Mouse (Mus musculus) G1E (cell line): ENCODE measurements at regions not wholly inside any gene's neighbourhood (a gene's known extent, or its start where the extent isn't known, plus 50 kb on each side); places are given as distances from the start of the nearest gene placed in this dataset.

ENCODE experiments used
- ATAC-seq: 2 replicates; pipeline ENCODE4 v1.8.0; 2016; ENCODE audit warnings: mild to moderate bottlenecking; ENCODE audit not compliant: insufficient number of reproducible peaks, poor library complexity, low FRiP score, severe bottlenecking; ENCODE audit errors: extremely low read depth
- DNase-seq: peaks from one replicate; pipeline ENCODE4 v3.0.0; 2012; ENCODE audit warnings: low spot score
- H3K27me3 ChIP-seq: 2 replicates; pipeline ENCODE4 v1.6.1; 2012; ENCODE audit warnings: mild to moderate bottlenecking, low read length, inconsistent platforms; ENCODE audit not compliant: insufficient read depth
- H3K36me3 ChIP-seq: replicated peaks from 2 replicates; pipeline ENCODE3; 2012; ENCODE audit warnings: mild to moderate bottlenecking, inconsistent platforms
- H3K4me1 ChIP-seq: 2 replicates; pipeline ENCODE4 v1.6.1; 2012; ENCODE audit warnings: low read depth, low read length, inconsistent platforms, mixed read lengths; ENCODE audit not compliant: insufficient read depth
- H3K4me3 ChIP-seq: 2 replicates; pipeline ENCODE4 v1.5.1; 2012; ENCODE audit warnings: low read depth, mild to moderate bottlenecking, inconsistent platforms, low read length, moderate library complexity, mixed read lengths
- H3K9me3 ChIP-seq: replicated peaks from 2 replicates; pipeline ENCODE4 v1.6.1; 2012; ENCODE audit warnings: inconsistent platforms
- CTCF ChIP-seq: IDR thresholded peaks from 2 replicates; pipeline ENCODE4 v1.5.1; 2012; ENCODE audit warnings: low read depth, low read length, inconsistent platforms, mixed read lengths
- GATA1 ChIP-seq: IDR thresholded peaks from 2 replicates; pipeline ENCODE4 v1.6.1; 2012; ENCODE audit warnings: borderline replicate concordance, low read length, inconsistent platforms, mixed read lengths
- GATA2 ChIP-seq: IDR thresholded peaks from 2 replicates; pipeline ENCODE4 v1.6.1; 2012; ENCODE audit warnings: low read depth, low read length, inconsistent platforms, borderline replicate concordance
- POLR2AphosphoS5 ChIP-seq: IDR thresholded peaks from 2 replicates; pipeline ENCODE4 v1.6.1; 2012; ENCODE audit warnings: low read depth, low read length, inconsistent platforms; ENCODE audit not compliant: insufficient replicate concordance
- TAL1 ChIP-seq: conservative IDR thresholded peaks from 2 replicates; pipeline ENCODE4 v1.6.1; 2012; ENCODE audit warnings: low read depth, low read length, inconsistent platforms, mixed read lengths

GRCm38 (mm10) chr8:89983859-89984258 is 364.3 kb downstream of the Tox3 start:
- no peak for DNase-seq

GRCm38 (mm10) chr8:89982551-89982950 is 365.6 kb downstream of the Tox3 start:
- ATAC-seq (no peak), DNase-seq (no peak)
- Histone ChIP-seq H3K4me1 (no peaks in the 10 kb centered on the region), H3K4me3 (no peak overlapping the region), H3K9me3 (peaks cover 39% of the 10 kb centered on the region), H3K36me3 (no peaks in the 10 kb centered on the region), H3K27me3 (no peaks in the 10 kb centered on the region)
- TF ChIP-seq CTCF, result no peak
- TF ChIP-seq GATA2, result no peak
- no peak for TF ChIP-seq POLR2AphosphoS5
- no peak for TF ChIP-seq GATA1

More at GRCm38 (mm10) chr8:89983859-89984258, 364.3 kb downstream of the Tox3 start:
- no peak for ATAC-seq
- Histone ChIP-seq H3K4me1 (no peaks in the 10 kb centered on the region), H3K9me3 (peaks cover 43% of the 10 kb centered on the region), H3K27me3 (no peaks in the 10 kb centered on the region), H3K36me3 (no peaks in the 10 kb centered on the region), H3K4me3 (no peak overlapping the region)
- TF ChIP-seq TAL1, result no peak
- TF ChIP-seq POLR2AphosphoS5, result no peak
- TF ChIP-seq CTCF, result no peak

- Histone ChIP-seq H3K4me1 (no peaks in the 10 kb centered on the region), H3K36me3 (no peaks in the 10 kb centered on the region), H3K9me3 (peaks cover 39% of the 10 kb centered on the region), H3K4me3 (no peak overlapping the region), H3K27me3 (no peaks in the 10 kb centered on the region)
- DNase-seq, result no peak
- no peak for ATAC-seq
- no peak for TF ChIP-seq TAL1
Measured at GRCm38 (mm10) chr8:89981320-89981719, 366.8 kb downstream of the Tox3 start.

DNA sequence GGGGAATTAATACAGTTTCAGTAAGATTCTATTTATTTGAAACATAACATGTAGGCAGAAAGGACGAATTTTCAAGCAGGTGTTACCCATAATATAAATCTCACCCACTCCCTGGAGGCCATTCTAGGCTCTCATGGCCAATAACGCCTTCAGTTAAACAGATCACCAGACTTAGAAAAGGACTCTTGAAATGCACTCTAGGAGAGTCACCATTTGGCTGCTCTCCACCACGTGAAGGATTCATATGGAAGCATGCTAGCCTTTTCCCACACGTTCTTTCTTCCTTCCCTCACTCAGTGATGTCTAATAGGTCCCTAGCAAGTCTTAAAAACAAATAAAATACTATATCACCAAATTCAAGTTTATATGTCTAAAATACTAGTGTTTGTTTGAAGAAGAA is 367.7 kb downstream of the Tox3 start:
- no peak overlapping the region for H3K4me3 ChIP-seq
- DNase-seq, result no peak
- H3K4me1 ChIP-seq, result no peaks in the 10 kb centered on the region
- no peaks in the 10 kb centered on the region for H3K36me3 ChIP-seq
- no peak for ATAC-seq
- no peak for TF ChIP-seq GATA2
- no peak for TF ChIP-seq TAL1
- TF ChIP-seq CTCF, result no peak
- no peak for TF ChIP-seq GATA1
- TF ChIP-seq POLR2AphosphoS5, result no peak
- H3K9me3 ChIP-seq, result peaks cover 38% of the 10 kb centered on the region
- H3K27me3 ChIP-seq, result no peaks in the 10 kb centered on the region

DNA sequence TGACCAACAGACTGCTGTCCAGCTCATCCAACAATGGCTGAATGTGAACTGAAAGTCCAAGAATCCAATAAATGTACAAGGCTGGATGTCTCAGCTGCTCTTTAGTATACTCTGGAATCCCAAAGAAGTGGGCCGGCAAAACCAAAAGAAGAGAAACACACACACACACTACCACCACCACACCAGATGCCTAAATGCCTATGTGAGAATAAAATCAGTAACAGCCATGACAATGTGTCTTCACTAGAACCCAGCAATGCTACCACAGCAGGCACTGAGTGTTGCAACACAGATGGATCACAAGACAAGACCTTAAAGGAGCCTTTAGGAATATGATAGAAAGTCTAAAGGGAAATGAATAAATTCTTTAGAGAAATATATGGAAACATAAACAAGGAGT is 385.3 kb downstream of the Tox3 start:
- H3K9me3 ChIP-seq, result peaks cover 8% of the 10 kb centered on the region
- TF ChIP-seq GATA1 (no peak), TAL1 (no peak), CTCF (no peak), GATA2 (no peak), POLR2AphosphoS5 (no peak)
- DNase-seq, result no peak
- no peak overlapping the region for H3K4me3 ChIP-seq
- H3K27me3 ChIP-seq, result no peaks in the 10 kb centered on the region
- ATAC-seq, result no peak
- H3K4me1 ChIP-seq, result no peaks in the 10 kb centered on the region
- no peaks in the 10 kb centered on the region for H3K36me3 ChIP-seq

GRCm38 (mm10) chr8:89957486-89957885 is 390.7 kb downstream of the Tox3 start:
- Histone ChIP-seq H3K9me3 (peaks cover 19% of the 10 kb centered on the region), H3K36me3 (no peaks in the 10 kb centered on the region), H3K4me3 (no peak overlapping the region), H3K27me3 (no peaks in the 10 kb centered on the region), H3K4me1 (no peaks in the 10 kb centered on the region)
- ATAC-seq, result no peak
- TF ChIP-seq GATA2 (no peak), POLR2AphosphoS5 (no peak), TAL1 (no peak), GATA1 (no peak), CTCF (no peak)
- no peak for DNase-seq

DNA sequence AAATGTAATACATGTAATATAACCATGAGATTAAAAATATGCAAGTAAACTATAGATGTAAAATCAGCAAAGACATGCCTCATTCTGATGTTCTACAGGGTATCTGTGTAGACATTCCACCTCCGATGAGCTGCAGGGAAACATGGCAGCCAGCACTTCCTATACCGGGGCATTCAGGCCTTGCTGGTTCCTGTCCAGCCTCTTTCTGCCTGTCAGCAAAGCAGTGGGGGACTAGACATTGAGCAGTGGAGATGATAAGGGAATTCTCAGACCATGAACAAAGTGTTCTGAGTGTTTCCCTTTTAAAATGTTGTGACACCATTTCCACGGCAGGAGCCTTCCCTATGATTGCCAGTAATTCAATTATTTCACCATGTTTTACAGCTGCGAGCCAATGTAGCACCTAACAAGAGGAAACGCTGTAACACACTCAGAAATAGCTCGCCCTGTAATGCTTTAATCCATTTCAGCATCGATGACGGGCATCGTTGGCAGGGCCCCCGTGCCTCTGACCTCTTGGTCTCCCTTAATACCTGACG is 391.6 kb downstream of the Tox3 start:
- DNase-seq (no peak), ATAC-seq (no peak)
- H3K9me3 ChIP-seq, result peaks cover 16% of the 10 kb centered on the region
- H3K4me1 ChIP-seq, result no peaks in the 10 kb centered on the region
- no peak overlapping the region for H3K4me3 ChIP-seq
- H3K27me3 ChIP-seq, result no peaks in the 10 kb centered on the region
- TF ChIP-seq POLR2AphosphoS5 (no peak), TAL1 (no peak)
- no peaks in the 10 kb centered on the region for H3K36me3 ChIP-seq
